Mouse (Mus musculus) adrenal gland (tissue): Measurements from ENCODE around the gene Gm6657.

Experiments used
- intact Hi-C: fragments of 180-260 bp; cut with DNase I; formaldehyde crosslinking; loops from one replicate; pipeline ENCODE4 v1.15.1; 2025
- long read RNA-seq, 2 experiments: library from polyadenylated mRNA; unstranded; transcript quantifications; one replicate each; pipeline ENCODE4 v2.0.0; 2020; ENCODE audit warnings: borderline replicate concordance in 1 of 2; ENCODE audit not compliant: insufficient replicate concordance in 1 of 2

The Gm6657 gene
- long read RNA-seq, experiment 1 = 0 reads
- long read RNA-seq, experiment 2 = 0 reads

DNA sequence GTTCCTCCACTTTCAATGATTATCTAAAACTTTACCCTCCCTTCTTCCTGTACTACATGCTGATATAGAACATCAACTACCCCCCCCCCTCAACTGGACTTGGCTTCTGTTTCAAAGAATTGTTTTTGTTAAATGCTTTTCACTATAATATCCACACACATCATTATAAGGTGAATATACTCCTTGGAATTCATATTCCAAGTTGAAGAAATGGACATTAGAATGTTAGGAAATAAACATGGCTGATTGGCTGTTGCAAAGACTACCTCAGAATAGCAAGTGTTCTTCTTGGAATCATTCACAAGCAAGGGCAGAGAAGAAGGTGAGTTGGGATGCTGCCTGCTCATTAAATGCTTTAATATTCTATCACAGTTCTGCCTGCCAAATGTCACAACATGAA lies at the start of gene Gm6657:
Gm6657 (plus strand) TSS at position 301 of the 400 bp plus-strand sequence.
- intact Hi-C loops = no loop called here

DNA sequence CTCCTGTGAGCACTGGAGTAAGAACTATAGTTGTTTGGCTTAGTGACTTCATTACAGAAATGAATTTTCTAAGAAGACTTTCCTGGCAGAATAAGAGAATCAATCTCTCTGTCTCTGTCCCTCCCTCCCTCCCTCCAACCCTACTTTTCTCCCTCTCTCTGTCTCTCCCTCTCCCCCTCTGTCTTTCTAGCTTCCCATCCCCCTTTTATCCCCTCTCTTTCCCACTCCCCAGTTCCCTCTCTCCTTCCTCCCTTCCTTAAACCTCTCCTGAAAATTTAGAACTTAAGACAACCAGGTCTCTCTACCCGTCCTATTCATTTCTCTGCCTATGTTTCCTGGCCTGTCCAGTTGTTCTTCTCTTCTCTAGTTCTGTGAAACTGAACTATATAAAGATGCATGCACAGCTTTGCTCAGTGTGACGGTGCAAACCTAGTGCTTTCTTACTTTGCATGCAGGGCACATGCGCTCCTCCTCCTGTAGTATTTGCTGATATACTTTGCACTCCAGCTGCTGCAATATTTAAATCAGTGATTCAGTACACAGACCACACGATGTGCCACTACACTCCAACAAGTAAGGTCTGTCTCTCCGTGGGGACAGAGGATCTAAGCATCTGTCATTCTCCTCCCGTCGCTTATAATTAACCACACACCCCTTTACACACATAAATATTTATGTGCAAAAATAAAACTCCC lies 40.6 kb upstream of the Gm6657 start:
- intact Hi-C loops = no loop called here

DNA sequence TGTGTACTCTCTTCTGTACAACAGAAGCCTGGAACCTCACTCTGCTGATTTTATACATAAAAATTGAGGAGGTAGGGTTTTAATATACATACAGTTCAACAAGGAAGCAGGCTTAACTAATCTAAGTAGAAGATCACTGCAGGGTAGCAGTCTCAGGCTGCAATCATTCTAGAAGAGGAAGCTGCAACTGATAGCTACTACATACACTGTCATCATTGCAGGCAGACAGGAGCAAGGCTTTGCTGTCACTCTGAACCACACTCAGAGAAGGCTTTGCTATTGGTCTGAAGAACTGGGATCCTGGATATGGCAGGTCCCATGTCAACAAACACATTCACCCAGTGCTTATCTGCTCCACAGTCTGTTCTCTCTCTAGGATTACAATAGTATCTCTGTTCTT lies 23.9 kb upstream of the Gm6657 start:
- intact Hi-C loops = no loop called here

DNA sequence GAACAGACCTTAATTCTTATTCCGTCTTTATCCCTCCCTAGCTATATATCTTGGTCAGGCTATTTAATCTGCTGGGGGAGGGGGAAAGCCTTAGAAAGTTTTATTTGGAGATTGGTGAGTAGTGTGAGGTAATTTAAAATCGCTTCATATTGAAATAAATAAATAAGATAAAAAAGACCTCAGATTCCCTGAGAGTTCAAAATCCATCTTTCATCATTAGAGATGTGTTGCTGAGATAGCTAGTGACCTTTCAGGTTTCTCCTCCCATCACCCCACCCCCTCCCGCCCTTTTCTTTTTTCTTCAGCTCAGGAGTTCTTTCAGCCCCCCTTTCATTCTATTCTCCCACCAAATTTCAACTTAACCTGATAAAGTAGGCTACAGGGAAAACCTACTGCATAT lies 20.1 kb upstream of the Gm6657 start:
- intact Hi-C loops = no loop called here

DNA sequence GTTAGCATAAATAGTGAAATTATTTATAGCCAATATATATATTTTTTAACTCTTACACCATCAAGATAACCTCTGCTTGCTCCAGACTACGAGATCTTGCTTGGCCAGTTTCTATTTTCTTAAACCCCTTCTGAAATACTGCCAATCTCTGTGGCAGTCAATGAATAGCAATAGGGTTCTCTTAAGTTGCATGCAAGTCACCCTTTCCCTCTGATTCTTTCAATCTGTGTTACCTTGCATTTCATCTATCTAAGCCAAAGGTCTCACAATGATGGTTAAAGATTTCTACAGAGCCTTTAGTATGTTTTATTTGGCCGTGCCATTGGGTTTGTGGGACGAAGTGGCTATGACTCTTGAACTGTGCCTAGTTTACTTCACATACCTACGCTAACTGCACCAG lies 19.4 kb upstream of the Gm6657 start:
- intact Hi-C loops = no loop called here

DNA sequence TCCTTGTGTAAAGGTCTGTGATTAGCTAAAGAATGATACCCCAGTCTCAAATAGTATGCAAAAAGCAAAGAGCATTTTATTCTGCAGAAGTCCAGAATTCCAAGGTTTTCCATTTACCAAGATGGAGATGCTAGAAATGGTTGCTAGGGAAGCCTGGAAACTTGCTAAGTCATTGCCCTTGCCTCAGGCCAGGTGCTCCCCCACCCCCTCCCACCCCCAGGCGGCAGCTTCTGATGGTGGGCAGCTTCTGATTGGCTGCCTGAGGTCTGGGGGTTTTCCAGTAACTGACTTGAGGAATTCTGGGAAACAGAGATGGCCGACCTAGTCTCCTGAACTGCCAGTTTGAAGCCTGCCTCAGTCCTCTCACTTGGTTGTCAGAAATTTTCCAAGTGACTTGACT lies 12.6 kb upstream of the Gm6657 start:
- intact Hi-C loops = no loop called here

DNA sequence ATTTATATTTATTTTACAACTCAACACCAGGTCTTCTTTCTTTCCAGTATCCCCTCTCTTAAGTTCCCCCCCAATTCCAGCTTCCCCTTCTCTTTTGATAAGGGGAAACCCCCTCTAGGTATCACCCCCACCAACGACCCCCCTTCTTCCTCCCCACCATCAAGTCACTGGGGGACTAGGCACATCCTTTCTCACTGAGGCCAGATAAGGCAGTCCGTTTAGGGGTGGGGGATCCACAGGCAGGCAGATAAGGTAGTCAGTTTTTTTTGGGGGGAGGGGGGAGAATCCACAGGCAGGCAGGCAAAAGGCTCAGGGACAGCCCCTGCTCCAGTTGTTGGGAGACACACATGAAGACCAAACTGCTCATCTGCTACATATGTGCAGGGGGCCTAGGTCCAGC lies 1.3 kb downstream of the Gm6657 start:
- intact Hi-C loops = no loop called here

DNA sequence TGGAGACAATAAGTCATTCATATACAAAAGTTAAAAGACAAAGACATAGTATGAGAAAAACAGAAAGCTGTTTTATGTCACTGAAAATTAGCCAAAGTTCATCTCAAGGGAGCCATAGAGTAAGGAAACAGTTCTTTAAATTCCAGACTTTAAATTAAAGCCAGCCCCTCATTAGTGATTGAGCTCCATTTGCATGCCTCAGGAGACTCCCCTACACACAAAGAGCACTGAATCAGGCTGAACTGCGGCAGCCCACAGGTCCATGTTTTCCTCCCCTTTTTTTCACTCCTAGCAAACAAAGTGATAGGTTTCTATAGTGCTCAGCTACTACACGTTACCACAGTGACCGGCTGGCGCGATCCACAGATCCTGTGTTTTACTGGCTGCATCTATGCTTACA lies 9.6 kb downstream of the Gm6657 start:
- intact Hi-C loops = loop anchor here (10.0 kb wide), 1 partner anchor 111 kb away; no protein-coding TSS in a partner anchor

DNA sequence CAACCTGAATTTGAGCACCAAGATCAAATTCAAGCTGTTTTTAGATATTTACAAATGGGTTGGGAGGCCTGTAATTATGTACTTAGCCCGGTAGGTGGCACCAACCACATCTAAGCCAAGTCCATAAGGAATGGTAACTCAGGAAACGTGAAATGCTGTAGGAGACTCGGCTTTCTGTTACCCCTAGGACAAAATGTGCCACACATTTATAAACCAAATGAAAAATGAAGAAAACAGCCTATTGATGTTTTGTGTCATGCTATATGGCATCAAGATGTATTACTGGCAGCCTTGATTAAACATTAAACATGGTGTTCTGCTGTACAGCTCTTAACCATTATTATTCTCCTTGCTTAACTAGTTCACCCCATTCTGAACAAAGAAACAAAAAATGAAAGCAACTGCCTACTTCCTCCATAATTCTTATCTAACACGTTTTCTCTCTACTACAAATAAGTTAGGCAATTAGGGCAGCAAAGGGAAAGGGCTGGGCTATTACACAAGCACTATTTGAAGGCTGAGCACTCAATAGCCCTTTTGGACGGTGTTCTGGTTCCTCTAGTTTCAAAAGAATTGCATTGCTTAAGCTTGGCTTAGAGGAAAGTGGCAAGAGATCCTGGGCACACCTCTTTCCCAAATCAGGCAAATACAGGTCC lies 12.0 kb downstream of the Gm6657 start:
- intact Hi-C loops = loop anchor here (10.0 kb wide), 1 partner anchor 109 kb away; no protein-coding TSS in a partner anchor

DNA sequence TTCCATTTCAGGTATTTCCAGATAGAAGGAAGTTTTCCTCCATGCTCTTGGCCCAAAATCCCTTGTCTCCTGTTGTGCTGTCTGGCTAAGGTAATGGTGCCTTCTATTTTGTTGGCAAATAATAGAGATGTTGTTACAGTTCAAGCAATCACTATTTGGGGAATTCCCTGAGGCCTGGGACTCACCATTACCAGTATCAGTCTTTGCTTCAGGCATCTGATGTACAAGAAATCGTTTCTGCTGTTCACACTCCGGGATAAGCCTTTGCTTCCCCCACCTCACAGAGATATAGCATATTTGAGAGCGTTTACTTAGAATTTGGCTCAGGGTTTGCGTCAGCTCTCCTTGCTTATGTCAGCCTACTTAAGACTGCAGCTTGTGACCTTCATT lies 12.5 kb downstream of the Gm6657 start:
- intact Hi-C loops = loop anchor here (10.0 kb wide), 1 partner anchor 108 kb away; no protein-coding TSS in a partner anchor

DNA sequence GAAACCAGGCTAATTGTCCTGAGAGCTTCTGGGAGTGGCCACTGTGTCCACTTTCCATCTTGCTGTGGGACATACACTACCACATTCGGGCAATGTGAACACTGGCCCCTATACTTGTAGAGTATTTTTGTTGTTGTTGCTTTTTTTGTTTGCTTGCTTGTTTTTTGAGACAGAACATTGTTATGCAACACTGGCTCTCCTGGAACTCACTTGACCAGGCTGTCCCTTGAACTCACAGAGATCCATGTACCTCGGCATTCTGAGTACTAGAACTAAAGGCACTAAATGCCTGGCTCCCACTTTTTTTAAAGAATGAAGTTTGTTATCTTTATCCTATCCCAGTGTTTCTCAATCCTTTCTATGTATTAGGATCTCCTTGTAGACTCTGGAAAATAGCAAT lies 15.8 kb downstream of the Gm6657 start:
- intact Hi-C loops = loop anchor here (10.0 kb wide), 2 partner anchors 105 to 155 kb away; no protein-coding TSS in a partner anchor

DNA sequence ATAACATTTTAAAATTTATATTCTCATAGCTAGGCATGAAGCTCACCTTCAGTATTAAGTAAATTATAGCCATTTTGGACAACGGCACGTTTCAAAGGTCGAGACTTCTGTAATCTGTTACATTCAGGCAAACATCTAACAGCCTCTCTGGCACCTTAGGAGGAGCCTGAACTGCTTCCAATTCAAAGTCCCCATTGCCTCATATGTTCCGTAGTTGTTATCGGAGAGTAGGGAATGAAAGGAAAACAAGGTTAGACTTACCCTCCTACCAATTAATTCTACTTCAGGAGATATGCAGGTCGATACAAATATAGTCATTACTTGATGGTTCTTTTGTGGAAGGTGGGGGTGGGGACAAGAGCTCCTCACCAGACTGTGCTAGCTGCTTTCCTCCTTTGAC lies 21.4 kb downstream of the Gm6657 start:
- intact Hi-C loops = loop anchor here (10.0 kb wide), 1 partner anchor 161 kb away; no protein-coding TSS in a partner anchor

DNA sequence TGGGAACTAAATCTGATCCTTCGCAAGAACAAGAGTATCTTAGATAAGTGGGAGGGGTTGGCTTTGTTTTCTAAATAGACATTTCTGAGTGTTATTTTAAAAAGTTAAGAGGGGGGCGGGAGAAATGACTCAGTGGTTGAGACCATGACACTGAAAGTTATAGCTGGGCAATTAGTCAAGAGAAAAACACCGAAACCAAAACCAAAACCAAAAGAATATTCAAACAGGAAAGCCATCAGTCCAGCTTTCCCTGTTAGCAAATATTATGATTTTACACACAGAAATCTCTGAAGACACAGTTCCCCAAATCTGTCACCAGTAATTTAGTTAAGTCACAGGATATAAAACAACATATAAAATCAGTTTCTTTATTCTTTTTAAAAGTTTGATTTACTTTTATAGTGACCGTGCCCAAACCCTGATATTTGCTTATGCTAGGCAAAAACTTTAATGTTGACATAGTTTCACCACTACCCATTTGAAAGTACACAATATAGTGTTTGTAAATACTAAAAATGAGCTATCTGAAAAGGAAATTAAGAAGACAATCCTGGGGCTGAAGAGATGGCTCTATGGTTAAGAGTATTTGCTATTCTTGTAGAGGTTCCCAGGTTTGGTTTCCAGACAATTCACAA lies 25.3 kb downstream of the Gm6657 start:
- intact Hi-C loops = loop anchor here (10.0 kb wide), 1 partner anchor 165 kb away; no protein-coding TSS in a partner anchor

DNA sequence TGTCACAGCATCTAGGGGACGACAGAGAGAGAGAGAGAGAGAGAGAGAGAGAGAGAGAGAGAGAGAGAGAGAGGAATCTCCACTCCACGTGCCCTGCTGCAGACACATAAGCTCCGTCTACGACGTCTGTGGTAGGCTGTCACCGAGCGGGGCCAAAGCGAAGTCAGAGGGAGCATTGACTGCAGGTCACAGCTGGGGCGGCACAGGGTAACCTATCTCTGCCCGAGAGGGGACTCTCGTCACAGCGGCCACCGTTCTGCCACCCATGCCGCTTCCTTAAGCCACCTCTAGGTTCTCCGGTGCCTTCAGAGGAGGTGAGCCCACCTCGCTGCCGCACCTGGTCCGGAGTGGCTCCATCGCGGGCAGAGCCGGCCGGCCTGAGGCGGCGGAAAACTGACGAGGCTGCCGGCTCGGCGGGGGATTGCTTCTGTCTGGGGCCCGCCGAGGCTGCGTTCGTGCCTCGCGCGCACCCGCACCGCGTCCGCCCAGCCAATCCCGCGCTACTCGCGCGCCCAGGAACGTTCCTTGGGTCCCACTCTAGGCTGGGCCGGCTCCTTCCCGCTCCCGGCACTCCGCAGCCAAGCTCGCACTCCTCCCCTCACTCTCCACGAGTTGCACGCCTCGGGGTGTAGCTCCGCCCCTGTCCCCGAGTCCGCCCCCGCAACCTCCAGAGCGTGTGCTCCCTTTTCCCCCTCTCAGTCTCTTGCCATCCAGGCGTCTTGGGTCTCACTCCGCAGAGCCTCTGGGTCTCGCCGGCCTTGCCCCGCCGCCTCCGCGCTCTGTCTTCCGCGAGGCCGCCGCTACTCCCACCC lies 31.9 kb downstream of the Gm6657 start, which contains the start of gene Gphn:
Gphn (plus strand) TSS at position 673 of the 812 bp plus-strand sequence.
- intact Hi-C loops = loop anchor here (5.0 to 10.0 kb wide), 2 partner anchors 521 to 639 kb away; partner anchors contain the start of genes Atp6v1d, Eif2s1 and Mpp5

DNA sequence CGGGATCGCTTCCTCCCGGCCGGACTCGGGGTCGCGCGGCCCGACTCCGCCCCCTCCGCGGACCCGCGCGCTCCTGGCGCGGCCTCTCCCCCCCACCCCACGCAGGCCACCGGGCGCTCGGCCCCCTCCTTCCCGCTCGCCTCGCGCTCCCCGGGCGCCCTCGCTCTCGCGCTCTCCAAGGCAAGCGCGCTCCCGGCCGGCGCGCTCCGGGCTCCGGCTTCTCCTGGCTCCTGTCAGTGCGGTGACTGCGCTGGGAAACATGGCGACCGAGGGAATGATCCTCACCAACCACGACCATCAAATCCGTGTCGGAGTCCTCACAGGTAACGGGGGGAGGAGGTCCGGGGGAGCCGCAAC lies 32.5 kb downstream of the Gm6657 start:
- intact Hi-C loops = loop anchor here (5.0 to 10.0 kb wide), 2 partner anchors 521 to 638 kb away; partner anchors contain the start of genes Atp6v1d, Eif2s1 and Mpp5

DNA sequence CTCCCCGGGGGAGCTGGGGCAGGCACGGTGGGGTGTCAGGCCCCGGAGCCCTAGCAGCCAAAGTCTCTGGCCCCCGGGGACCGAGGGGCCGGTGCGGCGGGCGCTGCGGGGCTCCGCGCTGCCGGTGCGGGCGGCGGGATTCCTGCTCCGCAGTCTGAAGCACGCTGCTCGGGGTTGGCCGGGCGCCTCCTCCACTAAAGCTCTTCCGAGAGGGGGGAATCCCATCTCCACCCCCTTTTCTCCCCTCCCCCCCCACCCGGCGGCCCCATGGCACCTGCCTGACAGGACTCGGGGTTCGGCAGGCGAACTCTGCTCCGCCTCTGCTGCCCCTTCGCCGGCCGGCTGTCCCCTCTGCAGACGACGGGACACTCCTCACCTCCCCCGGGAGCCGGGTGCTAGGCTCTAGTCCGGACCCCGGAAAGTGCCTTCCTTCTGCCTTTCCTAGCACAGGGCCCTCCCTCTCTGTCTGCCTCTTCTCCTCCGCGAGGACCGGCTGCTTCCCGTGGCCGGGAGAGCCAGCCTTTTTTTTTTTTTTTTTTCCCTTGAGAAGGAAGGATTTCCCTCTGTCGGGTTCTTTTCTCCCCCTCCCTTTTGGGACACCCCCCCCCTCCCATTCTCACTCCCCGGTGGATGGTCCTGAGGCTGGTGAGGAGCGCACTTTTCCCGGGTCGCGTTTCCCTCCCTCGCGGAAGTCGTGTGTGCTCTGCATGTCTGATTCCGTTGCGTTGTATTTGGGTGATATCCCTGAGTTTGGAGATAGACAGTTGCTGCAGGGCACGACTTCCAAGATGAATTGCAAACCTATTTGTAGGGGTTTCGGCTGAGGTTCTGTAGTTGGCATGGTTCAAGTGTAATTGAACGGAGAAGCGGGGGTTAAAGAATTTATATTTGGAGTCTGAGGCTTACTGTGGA lies 33.2 kb downstream of the Gm6657 start:
- intact Hi-C loops = loop anchor here (5.0 to 10.0 kb wide), 2 partner anchors 520 to 638 kb away; partner anchors contain the start of genes Atp6v1d, Eif2s1 and Mpp5

DNA sequence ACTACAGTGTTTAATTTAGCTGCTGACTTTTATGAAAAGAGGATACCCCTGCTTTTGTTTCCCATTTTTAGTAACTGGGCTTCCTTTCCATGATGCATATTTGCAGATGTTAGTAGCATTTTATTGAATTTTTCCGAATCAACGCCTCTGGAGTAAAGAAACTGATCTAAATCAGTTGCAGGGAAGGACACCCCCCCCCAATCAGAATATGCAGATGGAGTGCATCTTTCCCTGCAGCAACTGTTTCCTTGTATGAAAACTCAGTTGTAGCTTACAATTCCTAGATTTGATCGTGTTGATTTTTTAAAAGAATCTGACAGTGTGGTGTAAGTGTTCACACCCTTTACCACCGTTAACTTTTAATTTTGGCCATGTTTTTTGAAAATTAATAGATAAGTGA lies 34.1 kb downstream of the Gm6657 start:
- intact Hi-C loops = loop anchor here (5.0 to 10.0 kb wide), 2 partner anchors 519 to 637 kb away; partner anchors contain the start of genes Atp6v1d, Eif2s1 and Mpp5

DNA sequence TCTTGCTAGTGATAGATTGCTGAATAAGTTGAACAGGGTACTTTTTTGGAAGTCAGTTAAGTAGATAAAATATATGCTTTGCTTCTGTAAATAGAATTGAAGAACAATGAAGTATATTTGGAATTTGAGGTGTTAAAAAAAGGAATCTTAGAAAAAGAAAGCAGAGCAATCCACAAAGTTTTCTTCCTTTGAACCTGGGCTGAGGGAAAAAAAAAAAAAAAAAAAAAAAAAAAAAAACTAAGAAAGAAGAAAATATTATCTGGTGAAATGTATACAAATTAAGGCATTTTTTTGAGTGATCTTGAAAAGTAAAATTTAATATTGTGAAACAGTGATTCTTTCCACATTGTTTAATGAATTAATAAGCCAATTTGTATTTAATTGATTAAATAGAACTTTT lies 38.5 kb downstream of the Gm6657 start:
- intact Hi-C loops = no loop called here

DNA sequence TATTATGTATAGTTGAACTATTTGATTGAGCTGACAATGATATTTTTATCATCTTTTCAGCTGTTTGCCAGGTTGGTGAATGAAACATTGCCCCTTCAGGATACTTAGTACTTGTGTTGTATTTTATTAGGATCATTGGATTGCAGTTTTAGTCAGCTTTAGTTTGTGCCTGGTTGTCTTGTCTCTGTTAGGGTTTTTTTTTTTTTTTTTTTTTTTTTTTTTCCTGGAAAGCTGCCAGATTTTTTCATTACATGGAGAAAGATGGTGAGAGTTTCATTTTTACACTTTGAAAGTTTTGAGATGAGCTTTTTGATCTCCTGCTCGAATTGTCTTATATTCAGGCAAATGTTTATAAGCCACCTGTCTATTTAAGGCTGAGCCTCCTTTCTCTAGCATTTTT lies 54.3 kb downstream of the Gm6657 start:
- intact Hi-C loops = no loop called here

DNA sequence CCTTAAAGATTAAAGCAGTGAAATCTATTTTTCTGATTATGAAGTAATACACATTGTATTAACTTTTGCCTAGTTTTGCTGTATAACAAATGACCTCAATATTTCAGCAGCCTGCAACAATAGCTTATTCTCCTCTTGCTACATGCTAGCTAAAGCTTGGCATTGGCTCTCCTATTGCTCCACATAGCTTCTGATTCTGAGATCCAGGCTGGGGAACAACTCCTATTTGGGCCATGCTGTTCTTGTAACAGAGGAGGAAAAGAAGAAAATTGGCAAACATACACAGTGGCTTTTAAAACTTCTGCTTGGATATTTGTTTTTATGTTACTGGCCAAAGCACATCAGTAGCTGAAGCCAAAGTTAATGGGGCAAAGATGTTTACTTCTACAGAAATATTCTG lies 55.1 kb downstream of the Gm6657 start:
- intact Hi-C loops = no loop called here
